Mouse (Mus musculus) liver, embryonic 11.5 days (tissue): ENCODE measurements around the gene Car3. TPM values are rescaled to one million over a fixed set of nuclear protein-coding genes. Genes with fewer than 3 reads are reported as not detected.
A peak's percentile ranks its signal among the peaks of the same experiment; 100 is the strongest.

Experiments
- ATAC-seq: fragments of 200-750 bp; cut with Nextera tagmentation; replicated peaks from 2 replicates; pipeline ENCODE4 v1.8.0; 2017; ENCODE audit warnings: moderate number of reproducible peaks, mild to moderate bottlenecking, moderate TSS enrichment, moderate library complexity; ENCODE audit not compliant: low FRiP score
- DNase-seq: peaks from one replicate; pipeline ENCODE4 v3.0.0-alpha.2; 2017; ENCODE audit warnings: low spot score
- H3K27ac ChIP-seq: fragments of 300-500 bp; sonication (generic); 2 replicates; pipeline ENCODE4 v1.5.1; 2014; ENCODE audit warnings: mild to moderate bottlenecking, low read depth, low read length, control low read depth
- H3K27me3 ChIP-seq: fragments of 300-500 bp; sonication (generic); replicated peaks from 2 replicates; pipeline ENCODE4 v1.6.1; 2014; ENCODE audit warnings: low read length, mixed read lengths; ENCODE audit not compliant: control insufficient read depth, insufficient read depth
- H3K36me3 ChIP-seq: fragments of 300-500 bp; sonication (generic); 2 replicates; pipeline ENCODE4 v1.6.1; 2014; ENCODE audit warnings: mild to moderate bottlenecking, low read length, moderate library complexity, mixed read lengths; ENCODE audit not compliant: control insufficient read depth, insufficient read depth
- H3K4me1 ChIP-seq: fragments of 300-500 bp; sonication (generic); replicated peaks from 2 replicates; pipeline ENCODE4 v1.6.1; 2014; ENCODE audit warnings: low read length, mixed read lengths; ENCODE audit not compliant: control insufficient read depth, insufficient read depth
- H3K4me2 ChIP-seq: fragments of 300-500 bp; sonication (generic); 2 replicates; pipeline ENCODE4 v1.6.1; 2014; ENCODE audit warnings: mild to moderate bottlenecking, control low read depth, moderate library complexity
- H3K4me3 ChIP-seq: fragments of 300-500 bp; sonication (generic); 2 replicates; pipeline ENCODE4 v1.5.1; 2014; ENCODE audit warnings: low read depth, low read length, control low read depth
- H3K9ac ChIP-seq: fragments of 300-500 bp; sonication (generic); 2 replicates; pipeline ENCODE4 v1.6.1; 2014; ENCODE audit warnings: low read depth, low read length, control low read depth
- H3K9me3 ChIP-seq: fragments of 300-500 bp; sonication (generic); 2 replicates; pipeline ENCODE4 v1.6.1; 2016; ENCODE audit warnings: low read length, inconsistent platforms, mixed read lengths; ENCODE audit not compliant: control insufficient read depth
- WGBS: fragments of 180-500 bp; shearing (Covaris S2); extraction: QIAGEN DNeasy Blood & Tissue Kit; methylation state at CpG from one replicate; pipeline ENCODE4 v1.1.7; 2014; 5-methylcytosine and 5-hydroxymethylcytosine counted together
- polyA plus RNA-seq: library from polyadenylated mRNA; unstranded; fragments of >200 nt; fragmentation: Nextera tagmentation; extraction: Ambion mirVana; gene quantifications from 2 replicates; pipeline ENCODE4 v1.2.1, GENCODE M21; 2014

Gene Car3
- polyA plus RNA-seq, 1 experiment from 2014 or later, result 3.2 TPM

DNA sequence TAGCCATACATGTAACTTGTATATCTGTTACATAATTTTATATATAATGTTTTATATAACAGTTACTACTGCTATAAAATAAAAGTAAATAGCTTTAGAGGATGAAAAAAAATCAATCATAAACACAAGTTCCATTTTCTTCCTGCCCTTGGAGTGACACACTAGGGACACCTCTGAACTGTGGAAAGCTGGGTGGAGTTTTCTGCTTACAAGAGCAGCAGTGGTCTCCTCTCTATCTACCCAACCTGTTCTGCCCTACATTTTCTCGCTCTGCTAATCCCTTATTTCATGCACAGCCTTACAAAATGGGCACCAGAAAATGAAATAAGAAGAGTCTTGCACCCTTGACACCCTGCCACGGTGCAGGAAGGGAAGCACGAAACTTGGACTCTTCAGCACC, 16.0 kb downstream of the Car3 start:
- ATAC-seq (0 out of 2 replicates have a peak, but pooled peaks have one; percentile 22), DNase-seq (no peak)
- Histone ChIP-seq H3K27ac (peak overlapping the region; percentile 90), H3K4me2 (peak overlapping the region; percentile 51), H3K9me3 (no peaks in the 10 kb centered on the region), H3K9ac (peak overlapping the region; percentile 60; the same call in 1 of the 2 replicates), H3K4me1 (peaks cover 38% of the 10 kb centered on the region), H3K4me3 (no peak overlapping the region), H3K27me3 (no peaks in the 10 kb centered on the region), H3K36me3 (no peaks in the 10 kb centered on the region)
- WGBS, result 59% methylated on average over 3 of the region's 3 CpGs

DNA sequence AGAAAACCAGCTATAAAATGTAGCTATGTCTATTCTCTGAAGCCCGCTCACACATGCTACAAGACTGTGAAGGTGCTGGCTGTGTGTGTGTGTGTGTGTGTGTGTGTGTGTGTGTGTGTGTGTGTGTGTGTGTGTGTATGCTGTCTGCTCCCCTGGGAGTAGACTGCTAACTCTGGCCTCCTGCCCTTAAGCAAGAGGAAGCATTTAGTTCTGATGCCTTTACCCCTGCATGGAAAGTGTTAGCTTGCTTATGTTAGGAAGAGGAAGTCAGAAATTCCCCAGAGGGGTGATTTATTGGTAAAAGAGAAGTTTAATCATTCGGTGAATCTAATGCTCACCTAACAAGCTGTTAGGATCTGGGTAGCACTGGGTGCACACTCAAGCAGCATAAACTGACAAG, 17.0 kb downstream of the Car3 start:
- DNase-seq (no peak), ATAC-seq (no peak)
- Histone ChIP-seq H3K9me3 (no peaks in the 10 kb centered on the region), H3K9ac (0 out of 2 replicates have a peak overlapping the region, but pooled peaks have one; percentile 34), H3K4me1 (peaks cover 33% of the 10 kb centered on the region), H3K27me3 (no peaks in the 10 kb centered on the region), H3K27ac (peak overlapping the region; percentile 52; the same call in 1 of the 2 replicates), H3K36me3 (no peaks in the 10 kb centered on the region), H3K4me2 (no peak overlapping the region), H3K4me3 (no peak overlapping the region)
- WGBS, result 58% methylated on average over 2 of the region's 2 CpGs

DNA sequence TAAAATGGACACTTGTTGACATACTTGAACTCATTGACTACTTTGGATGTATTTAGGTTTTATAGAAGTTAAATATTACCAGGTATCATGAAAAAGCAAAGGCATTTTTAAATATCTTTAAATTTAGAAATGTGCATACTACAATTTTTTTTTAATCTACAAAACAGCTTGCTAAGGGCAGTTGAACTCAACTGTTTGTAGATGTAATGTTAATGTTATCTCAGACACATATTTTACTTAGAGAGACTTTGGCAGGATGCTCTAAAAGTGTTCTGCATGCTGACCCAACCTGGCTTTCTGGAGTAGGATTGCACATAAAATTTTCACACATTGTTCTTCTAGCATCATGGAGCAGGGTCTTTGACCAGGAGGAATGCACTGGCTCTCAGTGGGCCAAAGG, 18.7 kb downstream of the Car3 start:
- Histone ChIP-seq H3K27ac (peak overlapping the region; percentile 73), H3K9me3 (no peaks in the 10 kb centered on the region), H3K4me2 (no peak overlapping the region), H3K4me1 (peaks cover 25% of the 10 kb centered on the region), H3K36me3 (no peaks in the 10 kb centered on the region), H3K27me3 (no peaks in the 10 kb centered on the region), H3K9ac (peak overlapping the region; percentile 46; the same call in 1 of the 2 replicates), H3K4me3 (no peak overlapping the region)
- DNase-seq, result no peak
- no peak for ATAC-seq

DNA sequence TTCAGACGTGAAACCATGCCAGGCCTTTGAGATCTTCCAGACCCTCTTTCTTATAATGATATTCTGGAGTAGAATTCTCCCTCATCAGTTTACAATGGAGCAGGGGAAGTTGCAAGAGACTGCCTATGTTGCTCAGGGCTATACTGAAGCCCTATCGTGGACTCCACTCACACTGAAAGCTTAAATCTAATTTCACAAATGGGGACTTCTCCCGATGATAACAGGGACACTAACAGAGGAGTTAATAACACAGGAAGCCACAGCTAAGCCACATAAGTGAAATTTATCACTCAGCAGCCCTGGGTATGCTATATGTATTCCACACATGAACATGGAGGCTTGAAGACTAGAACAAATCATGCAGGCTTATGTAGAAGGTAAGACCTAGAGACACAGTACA, 19.4 kb downstream of the Car3 start:
- H3K4me2 ChIP-seq, result peak overlapping the region; percentile 15; the same call in 1 of the 2 replicates
- peaks cover 23% of the 10 kb centered on the region for H3K4me1 ChIP-seq

DNA sequence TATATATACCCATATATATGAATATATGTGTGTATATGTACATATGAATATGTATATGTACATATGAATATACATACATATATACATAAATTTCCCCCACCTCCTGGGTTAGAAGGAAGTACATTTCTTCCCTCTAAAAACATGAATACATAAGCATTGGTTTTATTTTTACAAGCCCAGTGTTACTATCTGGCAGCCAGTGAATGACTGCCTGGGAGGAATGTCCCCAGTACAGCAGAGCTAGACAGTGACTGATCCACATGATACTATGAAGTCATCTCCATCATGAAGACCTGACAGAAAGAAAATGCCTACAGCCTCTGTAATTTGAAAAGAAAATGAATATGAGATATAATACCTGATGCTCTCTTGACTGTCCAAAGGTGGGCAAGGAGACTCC, 21.5 kb downstream of the Car3 start:
- H3K4me2 ChIP-seq, result peak overlapping the region; percentile 62; the same call in 1 of the 2 replicates
- no peaks in the 10 kb centered on the region for H3K27me3 ChIP-seq
- peak overlapping the region; percentile 4; the same call in 1 of the 2 replicates for H3K27ac ChIP-seq
- no peak for ATAC-seq
- H3K4me1 ChIP-seq, result peaks cover 18% of the 10 kb centered on the region
- H3K9ac ChIP-seq, result no peak overlapping the region
- no peaks in the 10 kb centered on the region for H3K9me3 ChIP-seq
- H3K36me3 ChIP-seq, result 0 out of 2 replicates have a peak, but pooled peaks cover under 1% of the 10 kb centered on the region
- no peak for DNase-seq
- H3K4me3 ChIP-seq, result no peak overlapping the region

More for the DNA sequence above, 19.4 kb downstream of the Car3 start:
- Histone ChIP-seq H3K36me3 (no peaks in the 10 kb centered on the region), H3K4me3 (no peak overlapping the region), H3K27ac (peak overlapping the region; percentile 73), H3K9me3 (no peaks in the 10 kb centered on the region), H3K9ac (peak overlapping the region; percentile 3; the same call in 1 of the 2 replicates), H3K27me3 (no peaks in the 10 kb centered on the region)
- WGBS, result 38% methylated on average over 3 of the region's 3 CpGs
- DNase-seq (no peak), ATAC-seq (peak; percentile 16; the same call in 1 of the 2 replicates)

DNA sequence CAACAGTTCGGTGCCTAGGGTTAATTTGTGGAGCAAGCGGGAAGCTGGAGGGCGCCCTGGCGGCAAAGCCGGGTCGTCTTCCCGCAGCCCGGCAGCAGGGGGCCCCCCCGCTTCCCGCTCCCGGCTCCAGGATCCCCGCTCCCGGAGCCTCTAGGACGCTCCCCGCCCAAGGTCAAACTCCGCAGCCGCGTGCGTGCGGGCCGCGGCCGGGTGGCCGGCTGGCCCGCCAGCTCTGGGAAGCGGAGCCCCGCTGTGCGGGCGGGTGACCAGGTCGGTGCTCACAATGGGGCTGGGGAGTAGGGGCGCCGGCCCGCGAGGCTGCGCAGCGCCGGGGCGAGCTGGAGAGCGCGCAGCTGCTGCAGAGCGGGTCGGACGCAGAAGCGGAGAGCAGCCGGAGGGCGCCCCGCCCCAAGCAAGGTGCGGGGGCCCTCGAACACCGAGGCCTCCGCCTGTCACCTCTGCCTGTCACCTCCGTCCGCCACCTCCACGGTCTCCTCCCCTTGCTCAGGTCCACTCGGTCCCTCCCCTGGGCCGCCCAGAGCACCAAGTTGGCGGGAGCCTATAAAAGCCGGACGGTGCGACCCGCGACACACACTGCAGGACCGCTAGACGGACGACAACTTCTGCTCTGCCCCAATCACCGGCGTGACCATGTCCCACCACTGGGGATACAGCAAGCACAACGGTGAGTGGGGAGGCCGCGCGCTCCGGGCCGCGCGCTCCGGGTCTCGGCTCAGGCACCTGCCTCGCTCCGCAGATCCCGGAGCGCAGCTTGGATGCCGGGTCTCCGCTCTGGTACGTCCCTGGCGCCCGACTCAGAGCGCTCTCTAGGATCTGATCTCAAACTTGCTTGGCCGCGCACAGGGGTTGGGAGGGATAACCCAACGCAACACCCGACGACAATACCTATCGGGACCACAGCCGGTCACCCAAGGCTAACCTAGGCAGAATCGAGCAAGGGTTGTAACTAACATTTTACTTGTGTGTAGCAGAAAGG, 23.1 kb downstream of the Car3 start, which contains the start of gene Car2:
Gene Car2, plus strand, starts transcription at position 172 of the 997 bp plus-strand sequence.
- Histone ChIP-seq H3K4me2 (peak within 1 kb of the TSS; percentile 62), H3K9me3 (no peaks in the 10 kb centered on the region), H3K9ac (peak within 1 kb of the TSS; percentile 97), H3K4me3 (peak within 1 kb of the TSS; percentile 91), H3K27ac (peak within 1 kb of the TSS; percentile 92), H3K27me3 (no peaks in the 10 kb centered on the region), H3K4me1 (peaks cover 14% of the 10 kb centered on the region), H3K36me3 (0 out of 2 replicates have a peak, but pooled peaks cover 2% of the 10 kb centered on the region)
- under 1% methylated on average over 93 of the region's 95 CpGs for WGBS
- ATAC-seq, result peak; percentile 89
- DNase-seq, result peak; percentile 85

DNA sequence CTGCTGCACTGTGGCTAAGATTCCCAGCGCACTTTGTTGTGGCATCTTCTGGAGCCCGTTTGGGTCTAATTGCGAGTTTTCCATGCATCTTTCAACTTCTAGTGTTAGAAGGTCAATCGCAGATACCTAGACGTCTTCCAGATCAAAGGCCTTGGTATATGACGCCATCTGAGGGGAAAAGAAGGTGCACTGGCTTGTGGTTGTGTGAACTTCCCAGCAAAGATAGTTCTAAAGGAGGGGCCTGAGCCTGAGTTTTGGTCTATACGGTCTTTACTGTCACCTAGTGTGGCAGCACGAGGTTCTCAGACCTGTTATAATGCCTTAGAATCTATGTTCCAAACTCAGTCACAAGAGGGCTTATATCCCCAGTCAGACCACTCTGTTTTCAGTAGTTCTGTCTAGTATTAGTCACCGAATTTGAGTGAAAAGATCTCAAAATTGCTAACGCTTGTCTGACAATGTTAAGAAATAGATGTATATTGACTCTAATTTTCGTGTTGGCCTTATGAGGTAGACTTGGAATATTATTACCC, 23.9 kb downstream of the Car3 start:
- DNase-seq, result no peak
- Histone ChIP-seq H3K9ac (peak overlapping the region; percentile 97), H3K4me2 (peak overlapping the region; percentile 62), H3K27me3 (no peaks in the 10 kb centered on the region), H3K4me1 (peaks cover 13% of the 10 kb centered on the region), H3K4me3 (peak overlapping the region; percentile 91), H3K9me3 (no peaks in the 10 kb centered on the region), H3K36me3 (0 out of 2 replicates have a peak, but pooled peaks cover 2% of the 10 kb centered on the region), H3K27ac (peak overlapping the region; percentile 92)
- 18% methylated on average over 11 of the region's 11 CpGs for WGBS
- no peak for ATAC-seq

DNA sequence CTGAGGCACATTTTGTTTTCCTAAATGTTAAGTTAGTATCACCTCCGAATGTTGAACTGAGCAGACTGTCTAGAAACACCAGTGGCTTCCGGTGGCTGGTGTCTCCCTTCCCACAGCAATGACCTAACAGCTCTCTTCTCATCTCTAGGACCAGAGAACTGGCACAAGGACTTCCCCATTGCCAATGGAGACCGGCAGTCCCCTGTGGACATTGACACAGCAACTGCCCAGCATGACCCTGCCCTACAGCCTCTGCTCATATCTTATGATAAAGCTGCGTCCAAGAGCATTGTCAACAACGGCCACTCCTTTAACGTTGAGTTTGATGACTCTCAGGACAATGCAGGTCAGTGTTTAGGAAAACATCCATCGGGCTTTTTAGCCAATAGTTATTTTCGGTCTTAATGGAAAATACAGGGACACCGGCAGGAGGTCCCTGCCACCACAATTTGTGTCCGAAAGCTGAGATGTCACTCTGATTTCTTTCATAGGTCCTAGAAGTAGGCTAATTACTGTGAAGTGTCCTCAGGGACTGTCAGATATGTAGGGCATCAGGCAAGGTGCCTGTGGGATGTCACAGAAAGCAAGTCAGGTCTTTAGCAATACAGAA, 24.5 kb downstream of the Car3 start:
- H3K4me2 ChIP-seq, result peak overlapping the region; percentile 62
- WGBS, result 46% methylated on average over 10 of the region's 10 CpGs
- ATAC-seq (no peak), DNase-seq (no peak)
- H3K9me3 ChIP-seq, result no peaks in the 10 kb centered on the region
- H3K4me3 ChIP-seq, result peak overlapping the region; percentile 91
- H3K4me1 ChIP-seq, result peaks cover 9% of the 10 kb centered on the region
- no peaks in the 10 kb centered on the region for H3K27me3 ChIP-seq
- 0 out of 2 replicates have a peak, but pooled peaks cover 2% of the 10 kb centered on the region for H3K36me3 ChIP-seq
- peak overlapping the region; percentile 97 for H3K9ac ChIP-seq
- peak overlapping the region; percentile 92 for H3K27ac ChIP-seq
